Mouse (Mus musculus) kidney, adult 18-20 months (tissue): ENCODE results near the gene Ackr4.
A peak's percentile ranks its signal among the peaks of the same experiment; 100 is the strongest.

Experiments
- DNase-seq: peaks from one replicate; pipeline ENCODE4 v3.0.0; 2021

Gene Ackr4

DNA sequence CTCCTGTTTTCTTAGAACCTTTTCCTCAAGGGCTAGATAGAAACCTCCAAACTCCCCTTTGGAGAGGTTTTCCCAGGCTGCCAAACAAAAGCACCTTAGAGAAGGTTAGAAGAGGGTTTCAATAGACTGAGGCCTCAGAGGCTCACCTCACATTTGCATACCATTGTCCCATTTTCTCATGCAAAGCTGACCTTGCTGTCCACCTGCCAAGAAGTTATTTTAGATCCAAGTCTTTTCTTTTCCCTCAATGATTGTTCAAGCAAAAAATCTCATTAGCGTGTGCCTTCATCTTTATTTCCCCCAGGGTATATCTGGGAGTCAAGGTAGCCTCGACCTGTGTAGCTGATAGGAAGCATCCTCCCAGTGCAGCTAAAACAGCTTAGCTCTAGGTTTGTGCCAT, 23.8 kb downstream of the Ackr4 start:
- no peak for DNase-seq

- DNase-seq, result no peak
Observed at GRCm38 (mm10) chr9:104102301-104102700, 24.4 kb downstream of the Ackr4 start.

DNA sequence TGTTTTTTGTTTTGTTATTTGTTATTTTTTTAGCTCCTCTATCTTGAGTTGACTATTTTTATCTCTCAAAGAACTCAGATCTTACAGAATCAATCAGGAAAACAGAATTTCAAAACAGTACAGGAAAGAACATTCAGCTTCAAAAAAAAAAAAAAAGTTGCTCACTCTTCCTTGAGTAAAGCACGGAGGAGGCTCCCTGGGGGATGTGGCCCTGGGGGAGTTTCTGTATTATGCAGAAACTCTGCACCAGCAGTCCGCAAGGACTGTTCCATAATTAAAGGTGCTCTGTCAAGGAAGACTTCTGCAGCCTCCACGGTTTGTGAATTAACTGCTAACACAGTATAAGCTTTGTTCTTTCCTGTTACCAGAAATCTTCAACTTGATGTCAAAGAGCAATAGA, 25.3 kb downstream of the Ackr4 start:
- no peak for DNase-seq

DNA sequence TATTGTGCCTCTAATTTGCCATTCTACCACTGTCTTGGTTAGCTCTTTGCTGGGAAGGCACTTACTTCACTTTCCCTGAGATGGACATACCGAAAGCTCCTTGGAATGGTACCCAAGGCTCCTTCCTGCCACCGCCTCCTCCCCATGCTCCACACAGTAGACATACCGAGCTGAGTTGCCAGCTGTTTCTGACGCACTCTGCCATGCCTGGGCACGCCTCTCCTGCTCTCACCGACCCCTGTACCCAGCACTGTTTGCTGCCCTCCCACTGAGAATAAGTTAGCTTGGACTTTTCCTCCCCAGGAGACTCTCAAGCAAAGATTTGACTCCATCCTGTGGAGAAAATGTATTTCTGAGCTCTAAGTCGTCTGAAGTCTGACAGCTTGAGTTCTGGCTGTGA, 25.9 kb downstream of the Ackr4 start:
- DNase-seq, result peak; percentile 18

DNA sequence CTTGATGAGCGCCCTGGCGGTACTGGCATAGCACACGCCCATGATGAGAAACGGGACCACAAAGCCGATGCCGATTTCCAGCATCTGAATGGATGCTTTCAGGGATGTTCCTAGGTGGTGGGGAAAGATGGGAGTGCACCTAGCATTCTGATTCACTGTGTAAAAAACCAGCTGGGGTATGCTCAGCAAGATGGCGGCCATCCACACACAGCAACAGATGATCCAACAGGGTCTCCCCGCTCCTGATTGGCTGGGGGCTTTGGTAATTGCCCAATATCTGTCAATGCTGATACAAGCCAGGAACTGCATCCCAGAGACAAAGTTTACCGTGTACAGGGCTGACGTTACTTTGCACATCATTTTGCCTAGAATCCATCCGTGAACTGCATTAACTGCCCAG, 27.7 kb downstream of the Ackr4 start:
- no peak for DNase-seq

DNA sequence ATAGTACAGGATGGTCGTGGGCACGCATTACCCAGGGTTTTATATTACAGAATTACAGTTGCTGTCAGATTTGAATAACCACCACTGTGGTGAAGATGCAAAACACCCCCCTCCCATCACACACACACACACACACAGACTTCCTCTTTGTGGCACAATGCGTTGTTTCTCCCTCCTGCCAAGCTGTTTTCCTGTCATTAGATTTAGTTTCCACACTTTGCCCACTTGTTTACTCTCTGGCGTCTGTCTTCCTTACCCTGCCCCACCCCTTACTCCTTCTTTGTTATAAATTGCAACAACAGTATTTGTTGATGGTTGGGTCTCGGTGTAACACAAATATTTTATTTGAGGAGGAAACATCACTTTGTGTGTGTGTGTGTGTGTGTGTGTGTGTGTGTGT, 28.5 kb downstream of the Ackr4 start:
- DNase-seq, result no peak

DNA sequence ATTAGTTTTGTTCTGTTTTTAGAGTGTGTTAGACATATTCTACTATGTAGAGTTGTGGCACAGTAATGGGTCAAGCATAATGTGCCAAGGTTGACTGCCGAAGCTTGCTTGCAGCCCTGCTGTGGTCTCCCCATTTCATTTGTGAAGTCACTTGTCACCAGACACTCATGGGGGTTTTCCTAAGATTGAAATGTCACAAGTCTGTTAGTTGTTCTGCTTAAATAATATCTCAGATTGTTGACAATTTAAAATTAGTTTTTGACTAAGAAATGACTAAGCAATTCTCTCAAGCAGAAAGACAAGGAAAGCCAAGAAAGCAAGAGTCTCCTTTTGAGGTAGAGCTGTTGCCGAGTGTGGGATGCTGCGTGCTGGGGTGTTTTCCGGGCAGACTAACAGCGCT, 33.8 kb downstream of the Ackr4 start:
- DNase-seq, result no peak

GRCm38 (mm10) chr9:104088555-104088954, 38.2 kb downstream of the Ackr4 start:
- peak; percentile 37 for DNase-seq

DNA sequence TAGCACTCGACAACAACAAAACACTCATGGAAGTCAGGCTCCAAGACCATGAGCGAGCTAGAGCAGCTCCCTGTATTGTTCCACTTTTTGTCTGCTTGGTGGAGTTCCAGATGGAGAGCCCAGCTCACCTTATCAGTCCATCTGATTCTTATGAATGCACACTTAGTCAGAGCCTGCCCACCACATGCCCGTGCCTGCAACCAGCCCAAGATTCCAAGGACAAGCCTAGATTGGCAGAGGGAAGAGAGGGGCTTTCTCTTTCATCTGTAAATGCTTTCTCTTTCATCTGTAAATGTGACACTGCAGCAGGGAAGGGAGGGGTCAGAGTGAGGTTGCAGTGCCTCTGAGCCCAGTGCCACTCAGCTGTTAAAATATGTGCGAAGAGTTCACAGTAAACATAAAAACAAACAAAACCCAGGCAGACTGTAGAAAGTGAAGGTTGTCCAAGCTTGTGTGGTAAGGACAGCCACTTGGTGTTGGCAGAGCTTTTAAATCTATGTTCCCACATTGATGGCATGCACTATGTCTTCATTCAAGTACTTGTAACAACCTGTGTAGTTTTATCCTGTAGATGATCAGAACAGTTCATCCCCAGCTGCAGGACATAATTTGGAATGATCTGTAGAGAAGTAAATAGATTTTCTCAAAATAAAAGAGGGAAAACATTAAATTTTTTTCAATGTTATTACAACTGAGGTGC, 40.9 kb downstream of the Ackr4 start:
- DNase-seq, result no peak

DNA sequence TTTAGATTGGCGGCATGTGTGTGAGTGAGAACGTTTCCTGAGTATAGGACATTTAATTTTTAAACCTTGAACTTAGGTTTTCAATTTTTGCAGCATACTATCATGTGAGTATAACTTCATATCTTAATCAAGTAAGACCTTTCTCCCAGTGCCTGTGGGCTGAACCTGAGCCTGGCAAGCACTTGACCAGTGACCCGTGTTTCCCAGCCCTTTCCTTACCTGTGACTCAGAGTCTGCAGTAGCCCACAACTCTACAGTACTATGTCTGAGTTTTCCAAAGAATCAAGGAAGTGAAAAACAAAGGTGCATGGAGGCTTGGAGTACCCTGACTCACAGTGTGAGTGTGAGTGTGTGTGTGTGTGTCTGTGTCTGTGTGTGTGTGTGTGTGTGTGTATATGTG, 46.7 kb downstream of the Ackr4 start:
- DNase-seq, result no peak

GRCm38 (mm10) chr9:104079379-104079778, 47.4 kb downstream of the Ackr4 start:
- DNase-seq, result peak; percentile 68

GRCm38 (mm10) chr9:104078780-104079179, 48.0 kb downstream of the Ackr4 start:
- DNase-seq, result no peak

- DNase-seq, result no peak
Observed at GRCm38 (mm10) chr9:104075808-104076207, 50.9 kb downstream of the Ackr4 start.

DNA sequence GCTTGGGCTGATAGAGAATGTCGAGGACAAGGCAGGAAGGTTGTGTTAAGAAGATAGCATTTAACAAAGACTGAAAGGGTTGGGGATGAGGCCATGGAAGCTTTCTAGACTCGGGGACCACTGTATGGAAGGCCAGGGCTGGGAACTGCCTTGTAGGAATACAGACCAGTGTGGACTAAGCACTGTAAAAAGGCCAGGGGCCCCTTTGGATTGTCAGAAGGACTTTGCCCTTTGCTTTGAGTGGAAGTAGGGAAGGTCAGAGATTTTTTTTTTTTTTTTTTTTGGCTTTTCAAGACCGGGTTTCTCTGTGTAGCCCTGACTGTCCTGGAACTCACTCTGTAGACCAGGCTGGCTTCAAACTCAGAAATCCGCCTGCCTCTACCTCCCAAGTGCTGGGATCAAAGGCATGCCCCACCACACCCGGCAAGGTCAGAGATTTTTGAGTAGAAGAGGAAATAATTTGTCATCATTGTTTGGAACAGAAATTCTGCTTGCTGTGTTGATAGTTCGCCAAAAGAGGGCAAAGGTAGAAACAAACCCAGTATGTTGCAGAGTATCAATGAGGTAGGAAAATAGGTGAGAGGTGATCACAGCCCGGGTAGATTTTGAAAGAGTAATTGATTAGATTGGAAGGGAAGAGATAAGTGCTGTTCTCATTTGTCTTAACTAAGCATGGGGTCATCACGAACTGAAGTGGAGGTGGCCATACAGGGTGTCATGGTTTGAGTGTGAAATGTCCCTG, 55.7 kb downstream of the Ackr4 start:
- DNase-seq, result no peak

GRCm38 (mm10) chr9:104070241-104070640, 56.5 kb downstream of the Ackr4 start:
- no peak for DNase-seq

DNA sequence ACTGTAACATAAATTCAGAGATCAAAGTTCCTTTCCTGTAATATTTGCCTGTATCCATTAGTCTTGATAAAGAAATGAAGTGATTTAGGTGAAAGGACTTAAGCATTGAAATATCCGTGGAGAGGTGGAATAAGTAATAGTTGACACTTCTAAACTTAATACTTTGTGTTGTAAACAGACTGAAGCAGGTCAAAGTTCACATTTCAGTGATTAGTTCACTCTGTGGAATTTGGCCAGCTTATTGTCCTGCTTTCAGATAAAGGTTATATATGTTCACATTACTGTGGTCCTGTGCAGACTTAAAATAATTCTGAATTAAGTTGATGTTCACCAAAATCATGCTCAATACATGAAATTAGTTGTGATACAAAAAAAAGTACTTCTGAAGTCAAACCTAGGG, 62.2 kb downstream of the Ackr4 start:
- no peak for DNase-seq

GRCm38 (mm10) chr9:104063244-104063961, 63.3 kb downstream of the Ackr4 start, which contains the start of gene Acad11:
Gene Acad11, plus strand, starts transcription at chr9:104063377.
- DNase-seq, result peak; percentile 94

GRCm38 (mm10) chr9:104062430-104063243, 64.1 kb downstream of the Ackr4 start, which contains the start of gene Uba5:
Gene Uba5, minus strand, starts transcription at chr9:104063134.
- no peak for DNase-seq

- no peak for DNase-seq
Observed at GRCm38 (mm10) chr9:104051028-104051427, 75.7 kb downstream of the Ackr4 start.

DNA sequence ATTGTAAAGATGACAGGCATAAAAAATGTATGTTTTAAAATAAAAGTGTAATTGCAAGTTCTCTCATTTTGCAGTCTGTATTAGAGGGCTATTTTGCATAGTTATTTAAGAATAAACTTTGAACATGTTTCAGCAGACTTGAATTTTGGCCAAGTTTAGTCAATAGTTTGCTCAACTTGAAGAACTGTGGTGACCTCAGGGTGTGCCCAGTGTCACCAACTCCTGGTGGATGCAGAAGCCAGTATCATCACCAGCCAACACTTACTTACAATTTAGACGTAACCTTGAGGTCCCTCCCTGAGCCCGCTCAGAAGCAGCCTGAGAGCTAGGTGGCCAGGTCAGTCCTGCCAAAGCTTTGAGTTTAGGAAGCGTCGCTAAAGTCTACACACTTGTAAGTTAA, 83.1 kb downstream of the Ackr4 start:
- peak; percentile 6 for DNase-seq

GRCm38 (mm10) chr9:104040362-104040761, 86.4 kb downstream of the Ackr4 start, which contains the start of gene Gm28305:
Gene Gm28305, plus strand, starts transcription at chr9:104040662.
- DNase-seq, result no peak

- no peak for DNase-seq
Observed at GRCm38 (mm10) chr9:104039742-104040141, 87.0 kb downstream of the Ackr4 start.
